Mouse (Mus musculus): Measurements from ENCODE around the gene Csf2ra. TPM values are rescaled to one million over a fixed set of nuclear protein-coding genes. Genes with fewer than 3 reads are reported as not detected.
"Not testable (repeated sequence)": the region's sequence is repeated elsewhere in the genome, so short reads cannot be mapped to it uniquely, and the experiment has no call there.

Csf2ra gene
- polyA plus RNA-seq, 1 experiment from 2014 or later, result 35.8 TPM

DNA sequence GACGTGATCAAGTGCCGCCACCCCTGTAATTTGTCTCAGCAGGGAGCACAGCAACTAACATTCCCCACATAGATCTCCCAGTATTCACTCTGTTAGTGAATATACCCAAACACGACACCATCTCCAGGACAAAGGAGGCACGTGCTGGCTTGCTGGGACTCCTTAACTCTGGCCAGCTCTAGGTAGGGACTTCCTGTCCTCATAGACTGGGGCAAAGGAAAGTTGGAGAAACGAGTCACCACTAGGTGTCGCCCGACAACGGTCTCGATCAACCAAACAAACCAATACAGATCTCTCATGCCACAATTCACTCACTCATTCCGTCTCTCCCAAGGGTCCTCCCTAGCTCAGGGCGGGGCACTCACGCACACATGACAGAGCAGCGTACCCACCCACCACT lies 28.9 kb downstream of the Csf2ra start:
- no peak for ATAC-seq (ENCODE audit: low FRiP score, low TSS enrichment)
- H3K4me3 ChIP-seq (replicated peaks; ENCODE audit: low read depth, low read length), result no peak overlapping the region
- WGBS, result 17% methylated on average over 13 of the region's 13 CpGs

DNA sequence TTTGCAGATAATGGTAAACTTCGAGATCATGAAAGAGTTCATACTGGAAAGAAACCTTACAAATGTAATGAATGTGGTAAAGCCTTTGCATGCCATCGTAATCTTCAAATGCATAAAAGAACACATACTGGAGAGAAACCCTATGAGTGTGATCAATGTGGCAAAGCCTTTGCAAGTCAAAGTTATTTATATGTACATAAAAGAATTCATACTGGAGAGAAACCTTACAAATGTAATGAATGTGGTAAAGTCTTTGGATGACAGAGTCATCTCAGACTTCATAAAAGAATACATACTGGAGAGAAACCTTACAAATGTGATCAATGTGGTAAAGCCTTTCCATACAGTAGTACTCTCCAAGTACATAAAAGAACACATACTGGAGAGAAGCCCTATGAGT lies 44.6 kb downstream of the Csf2ra start, which contains the start of gene Gm6020:
Gm6020 (plus strand) TSS at position 301 of the 400 bp plus-strand sequence.
- not testable (repeated sequence) for H3K9ac ChIP-seq (replicated peaks; ENCODE audit: low read length); H3K9me3 ChIP-seq (ENCODE audit: control insufficient read depth, low read length); H3K27ac ChIP-seq (replicated peaks; ENCODE audit: low read depth, low read length); H3K4me1 ChIP-seq (ENCODE audit: control insufficient read depth, insufficient read depth, low read length); H3K27me3 ChIP-seq (ENCODE audit: control insufficient read depth, insufficient read depth, low read length); H3K36me3 ChIP-seq (ENCODE audit: control insufficient read depth, insufficient read depth, low read length); DNase-seq; ATAC-seq (ENCODE audit: low FRiP score, low TSS enrichment); H3K4me3 ChIP-seq (replicated peaks; ENCODE audit: low read depth, low read length); H3K4me2 ChIP-seq (ENCODE audit: low read length)
- 83% methylated on average over 2 of the region's 2 CpGs for WGBS

More for the DNA sequence above, 28.9 kb downstream of the Csf2ra start:
- DNase-seq, result peak; percentile 91
- Histone ChIP-seq H3K4me1 (ENCODE audit: control insufficient read depth, insufficient read depth, low read length) (no peaks in the 10 kb centered on the region), H3K27ac (replicated peaks; ENCODE audit: low read depth, low read length) (no peak overlapping the region), H3K27me3 (ENCODE audit: control insufficient read depth, insufficient read depth, low read length) (no peaks in the 10 kb centered on the region), H3K9me3 (ENCODE audit: control insufficient read depth, low read length) (no peaks in the 10 kb centered on the region), H3K9ac (replicated peaks; ENCODE audit: low read length) (no peak overlapping the region), H3K36me3 (ENCODE audit: control insufficient read depth, insufficient read depth, low read length) (no peaks in the 10 kb centered on the region), H3K4me2 (ENCODE audit: low read length) (no peak overlapping the region)

DNA sequence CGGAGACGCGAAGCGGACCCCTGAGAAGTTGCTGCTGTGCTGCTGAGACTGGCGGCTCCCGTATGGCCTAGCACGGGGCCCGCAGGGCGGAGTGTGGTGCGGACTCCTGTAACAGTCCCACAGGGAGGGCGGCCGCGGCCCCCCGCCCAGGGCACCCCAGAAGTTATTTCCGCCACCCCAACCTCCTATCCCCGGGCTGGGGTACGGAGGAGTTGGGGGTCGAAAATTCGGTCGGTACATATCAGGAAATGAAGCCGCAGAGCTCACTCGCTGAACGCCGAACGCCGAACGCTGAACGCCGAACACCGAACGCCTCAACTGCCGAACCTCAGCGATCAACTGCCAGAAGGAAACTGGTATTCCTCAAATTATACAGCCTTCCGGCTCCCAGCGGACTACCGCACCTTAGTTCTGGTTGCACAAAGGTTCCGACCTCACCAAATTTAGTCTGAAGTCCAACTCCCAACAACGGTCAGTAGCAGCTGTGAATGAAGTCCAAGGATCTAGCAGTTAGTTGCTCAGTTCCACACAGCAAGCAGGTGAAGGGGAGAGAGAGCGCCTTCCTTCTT lies 52.4 kb downstream of the Csf2ra start, which contains the start of gene Gm7102:
Gm7102 (minus strand) TSS at position 554 of the 569 bp plus-strand sequence.
- Histone ChIP-seq H3K4me3 (replicated peaks; ENCODE audit: low read depth, low read length) (peak within 1 kb of the TSS; percentile 18; the same call in 1 of the 2 replicates), H3K27ac (replicated peaks; ENCODE audit: low read depth, low read length) (no peak within 1 kb of the TSS), H3K36me3 (ENCODE audit: control insufficient read depth, insufficient read depth, low read length) (no peaks in the 10 kb centered on the region), H3K27me3 (ENCODE audit: control insufficient read depth, insufficient read depth, low read length) (no peaks in the 10 kb centered on the region), H3K9me3 (ENCODE audit: control insufficient read depth, low read length) (no peaks in the 10 kb centered on the region), H3K9ac (replicated peaks; ENCODE audit: low read length) (no peak within 1 kb of the TSS), H3K4me1 (ENCODE audit: control insufficient read depth, insufficient read depth, low read length) (no peaks in the 10 kb centered on the region), H3K4me2 (ENCODE audit: low read length) (peak within 1 kb of the TSS; percentile 40)
- 30% methylated on average over 39 of the region's 39 CpGs for WGBS
- ATAC-seq (ENCODE audit: low FRiP score, low TSS enrichment) (no peak), DNase-seq (no peak)

Other genes with a start within 250 kb of the Csf2ra start
- gene Zfp950, start 87.6 kb downstream of the Csf2ra start, polyA plus RNA-seq (2014; fragmentation: Nextera tagmentation; extraction: Ambion mirVana), result 42.6 and 48.6 TPM in 2 replicates
- 0.15 TPM in 1 of 2 replicates, not detected in the other for gene Gm7102, start 52.1 kb downstream of the Csf2ra start, polyA plus RNA-seq (2014; fragmentation: Nextera tagmentation; extraction: Ambion mirVana)
- gene Gm6020, start 44.5 kb downstream of the Csf2ra start, polyA plus RNA-seq (2014; fragmentation: Nextera tagmentation; extraction: Ambion mirVana), result not detected in 2 replicates
- gene Gm21060, start 68.6 kb upstream of the Csf2ra start, polyA plus RNA-seq (2014; fragmentation: Nextera tagmentation; extraction: Ambion mirVana), result not detected in 2 replicates

Measured in midbrain, embryonic 14.5 days (tissue).